Mouse (Mus musculus): ENCODE measurements around the gene Tmem229b. TPM values are rescaled to one million over a fixed set of nuclear protein-coding genes. Genes with fewer than 3 reads are reported as not detected.
"Not testable (repeated sequence)": the region's sequence is repeated elsewhere in the genome, so short reads cannot be mapped to it uniquely, and the experiment has no call there.

Tmem229b gene
- 73.3 and 75.4 TPM in 2 replicates for total RNA-seq (2015)
- total RNA-seq (2017): 84.1 and 102 TPM in 2 replicates

DNA sequence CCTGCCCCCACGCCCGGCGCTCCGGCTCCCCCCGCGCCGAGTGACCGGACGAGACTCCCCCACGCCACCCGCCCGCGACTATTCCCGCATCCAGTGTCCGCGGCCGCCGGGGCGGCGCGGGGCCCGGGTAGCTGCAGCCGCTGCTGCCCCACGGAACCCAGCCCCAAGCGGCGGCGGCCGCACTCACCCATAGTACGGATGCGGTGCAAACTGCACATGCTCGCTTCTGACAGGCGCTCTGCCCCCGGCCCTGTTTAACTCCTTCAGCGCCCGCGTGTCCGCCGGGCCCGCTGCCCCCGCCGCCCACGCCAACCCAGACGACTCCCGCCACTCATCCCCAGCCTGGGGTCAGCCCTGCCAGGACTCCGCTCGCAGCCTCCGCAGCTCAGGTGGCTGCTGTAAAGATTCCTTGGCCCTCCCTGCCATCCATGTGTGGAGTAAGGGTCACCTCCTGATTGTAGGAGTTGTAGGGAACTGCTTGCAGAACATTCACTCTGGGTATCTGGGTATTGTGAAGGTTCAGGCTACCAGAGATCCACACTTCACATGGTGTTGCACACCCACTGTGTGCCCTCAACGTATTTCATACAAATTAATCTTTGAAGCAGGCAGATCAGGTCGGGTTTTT is at the start of gene Tmem229b:
Gene Tmem229b (minus strand): TSS at position 502 of the 628 bp plus-strand sequence.
- peak; percentile 49 for ATAC-seq (replicated peaks; ENCODE audit: poor library complexity)

DNA sequence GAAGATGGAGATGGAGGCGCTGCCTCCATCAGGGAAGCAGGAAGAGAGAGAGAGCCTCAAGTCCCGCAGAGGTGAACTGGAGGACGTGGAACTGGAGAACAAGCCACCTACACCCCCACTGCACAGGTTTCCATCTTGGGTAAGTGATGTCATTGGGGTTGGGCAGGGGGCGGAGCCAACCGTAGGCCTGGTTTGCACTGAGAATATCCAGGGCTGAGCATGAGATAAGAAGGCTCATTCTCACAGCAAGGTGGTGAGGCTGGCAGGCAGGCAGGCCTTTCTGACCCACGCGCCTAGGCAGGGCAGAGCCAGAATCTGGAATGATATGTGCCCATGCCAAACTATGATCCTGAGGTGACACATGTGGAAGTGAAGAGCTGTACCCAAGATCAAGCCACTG is 47.8 kb upstream of the Tmem229b start:
- peak; percentile 98 for ATAC-seq (replicated peaks; ENCODE audit: poor library complexity)

DNA sequence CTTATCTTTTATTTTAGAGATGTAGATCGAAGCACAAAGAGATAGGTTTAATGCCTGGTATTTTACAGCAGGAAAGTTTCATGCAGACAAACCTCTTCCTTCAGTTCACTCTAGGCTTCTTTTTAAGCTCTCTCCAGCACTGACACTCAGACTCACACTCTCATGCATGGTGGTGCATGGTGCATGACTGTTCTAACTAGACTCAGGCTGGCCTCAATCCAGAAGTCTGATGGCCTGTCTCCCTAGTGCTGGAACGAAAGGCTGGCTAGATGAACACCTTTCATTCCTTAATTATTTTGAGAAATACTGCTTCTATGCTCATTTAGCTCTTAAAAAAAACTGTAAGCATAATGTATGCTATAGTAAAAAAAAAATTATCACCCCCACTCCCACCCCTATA is 44.6 kb upstream of the Tmem229b start:
- no peak for ATAC-seq (replicated peaks; ENCODE audit: poor library complexity)

DNA sequence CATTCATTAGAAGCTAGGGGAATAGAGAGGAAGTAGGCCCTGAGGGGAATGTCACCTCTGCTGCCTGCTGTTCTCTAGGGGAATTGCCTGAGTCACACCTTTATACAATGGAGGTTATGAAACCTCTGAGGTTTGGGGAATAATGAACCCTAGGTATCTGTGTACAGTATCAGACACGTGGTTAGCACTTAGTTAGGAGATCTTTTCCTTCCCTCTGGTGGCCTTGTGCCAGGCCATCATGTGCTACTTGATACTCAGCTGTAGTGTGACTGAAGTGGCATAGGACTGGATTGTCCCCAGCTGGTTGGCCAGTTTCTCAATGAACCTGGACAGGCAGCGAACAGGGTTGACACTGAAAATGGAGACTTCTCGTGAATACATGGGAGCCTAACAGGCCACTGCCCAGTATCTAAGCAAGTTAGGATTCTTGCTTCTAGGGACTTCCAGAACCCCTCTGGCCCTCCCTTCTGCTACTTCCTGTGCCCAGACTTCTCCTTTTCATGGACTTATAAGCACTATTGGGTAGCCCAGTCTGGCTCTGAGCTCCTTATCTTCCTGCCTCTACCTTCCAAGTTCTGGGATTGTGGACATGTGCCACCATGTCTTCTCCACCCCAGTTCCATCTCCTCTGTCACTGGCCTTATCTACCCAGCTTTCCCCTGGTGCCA is 43.3 kb upstream of the Tmem229b start:
- 0 out of 2 replicates have a peak, but pooled peaks have one; percentile 15 for ATAC-seq (replicated peaks; ENCODE audit: poor library complexity)

DNA sequence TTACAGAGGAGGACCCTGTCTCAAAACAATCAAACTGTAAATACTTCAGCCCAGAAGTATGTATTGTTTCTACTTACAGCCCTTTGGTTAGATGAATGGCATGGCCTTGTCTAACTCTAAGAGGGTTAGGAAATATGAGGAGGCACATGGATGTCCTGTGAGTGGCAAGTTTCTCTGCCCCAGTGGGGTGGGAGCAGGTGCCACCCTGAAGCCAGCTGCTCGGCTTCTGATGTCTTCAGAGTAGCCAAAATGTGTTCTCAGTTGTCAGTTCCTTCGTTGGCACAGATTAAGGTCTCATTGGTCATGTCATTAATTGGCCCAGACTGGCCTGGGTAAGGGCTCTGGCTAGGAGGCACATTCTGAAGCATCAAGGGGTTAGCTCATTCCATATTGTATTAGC is 42.4 kb upstream of the Tmem229b start:
- no peak for ATAC-seq (replicated peaks; ENCODE audit: poor library complexity)

DNA sequence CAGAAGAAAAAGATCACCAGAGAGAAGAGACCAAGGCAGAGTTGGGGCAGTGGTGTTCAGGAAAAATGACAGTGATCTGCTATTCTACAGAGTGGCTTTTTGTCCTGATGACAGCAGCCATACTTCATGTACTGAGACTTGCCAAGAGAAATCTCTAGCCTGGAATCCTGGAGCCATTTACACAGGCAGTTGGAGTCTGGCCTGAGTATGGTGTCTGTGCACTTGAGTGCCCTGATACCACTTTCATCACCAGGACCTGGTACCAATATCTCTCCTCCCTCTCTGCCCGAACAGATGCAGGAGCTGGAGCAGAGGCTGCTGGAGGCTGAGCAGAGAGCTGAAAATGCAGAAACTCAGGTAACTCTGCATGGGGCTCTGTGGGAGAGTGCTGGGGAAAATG is 41.5 kb upstream of the Tmem229b start:
- ATAC-seq (replicated peaks; ENCODE audit: poor library complexity): no peak

DNA sequence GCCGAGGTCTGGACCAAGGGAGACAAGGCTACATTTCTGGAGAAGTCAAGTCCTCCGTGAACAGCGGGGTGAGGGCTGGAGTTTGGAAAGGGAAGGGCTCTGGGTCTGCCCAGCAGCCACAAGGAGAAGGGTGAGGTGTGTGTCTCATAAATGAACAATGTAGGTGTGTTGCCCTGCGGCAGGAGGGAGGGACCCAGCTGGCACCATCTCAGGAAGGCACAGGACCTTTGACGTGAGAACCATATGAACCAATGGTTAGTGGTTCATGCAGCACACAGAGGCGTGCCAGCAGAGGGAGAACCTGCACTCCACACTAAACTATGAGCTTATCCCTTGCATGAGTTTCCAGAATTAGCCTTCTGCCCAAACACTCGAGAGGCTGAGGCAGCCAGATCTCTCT is 39.8 kb upstream of the Tmem229b start:
- ATAC-seq (replicated peaks; ENCODE audit: poor library complexity): no peak

DNA sequence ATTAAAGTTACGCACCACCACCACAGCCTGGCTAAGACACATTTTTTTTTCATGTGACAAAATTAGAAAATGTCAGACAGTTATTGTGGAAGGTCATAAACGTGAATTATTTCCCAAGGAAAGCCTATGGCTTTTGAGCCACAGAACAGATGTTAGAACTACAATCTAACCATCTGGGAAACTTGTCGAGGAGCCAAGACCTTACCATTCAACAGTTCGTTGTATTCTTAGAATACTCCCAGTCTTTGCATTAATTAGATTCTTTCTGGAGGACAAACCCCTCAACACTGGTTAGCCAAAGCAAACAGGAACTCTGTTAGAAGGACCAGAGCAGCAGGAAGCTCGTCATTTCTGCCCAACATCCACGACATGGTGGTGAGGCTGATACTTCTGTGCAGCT is 38.7 kb upstream of the Tmem229b start:
- no peak for ATAC-seq (replicated peaks; ENCODE audit: poor library complexity)

DNA sequence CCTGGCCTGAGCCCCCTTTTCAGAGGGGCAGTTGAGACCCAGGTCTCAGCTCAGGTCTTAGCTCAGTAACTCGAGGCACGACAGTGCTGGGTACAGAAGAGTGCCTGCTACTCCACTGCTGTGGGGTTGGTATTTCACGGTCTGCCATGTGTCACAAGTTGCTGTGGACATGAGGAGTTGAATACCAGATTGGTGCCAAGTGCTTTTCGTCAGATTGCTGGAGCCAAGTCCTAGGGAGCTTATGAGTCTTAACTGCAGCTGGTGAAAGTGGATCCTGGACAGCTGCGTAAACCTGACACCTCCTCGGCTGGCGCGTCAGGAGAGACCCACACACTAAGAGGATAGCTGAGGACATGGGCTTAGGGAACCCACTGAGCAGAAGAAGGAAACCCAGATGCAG is 37.2 kb upstream of the Tmem229b start:
- ATAC-seq (replicated peaks; ENCODE audit: poor library complexity): no peak

DNA sequence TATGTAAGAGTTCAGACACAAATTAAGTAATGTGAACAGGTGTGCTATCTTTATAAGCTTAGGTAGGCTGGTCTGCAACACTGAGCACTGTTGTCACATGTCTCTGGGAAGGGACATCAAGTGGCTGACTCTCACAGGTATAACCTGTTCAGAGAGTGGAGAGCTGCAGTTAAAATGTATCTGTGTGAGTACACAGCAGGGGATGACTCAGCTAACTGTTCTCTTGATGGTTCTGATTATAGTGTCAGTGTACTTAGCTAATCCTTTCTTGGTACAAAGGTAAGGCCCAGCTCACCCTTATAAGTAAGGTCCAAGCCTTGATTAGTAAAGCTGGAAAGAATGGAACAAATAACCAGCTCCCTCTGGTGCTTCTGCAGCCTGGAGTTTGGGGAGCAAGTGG is 34.0 kb upstream of the Tmem229b start:
- 0 out of 2 replicates have a peak, but pooled peaks have one; percentile 44 for ATAC-seq (replicated peaks; ENCODE audit: poor library complexity)

DNA sequence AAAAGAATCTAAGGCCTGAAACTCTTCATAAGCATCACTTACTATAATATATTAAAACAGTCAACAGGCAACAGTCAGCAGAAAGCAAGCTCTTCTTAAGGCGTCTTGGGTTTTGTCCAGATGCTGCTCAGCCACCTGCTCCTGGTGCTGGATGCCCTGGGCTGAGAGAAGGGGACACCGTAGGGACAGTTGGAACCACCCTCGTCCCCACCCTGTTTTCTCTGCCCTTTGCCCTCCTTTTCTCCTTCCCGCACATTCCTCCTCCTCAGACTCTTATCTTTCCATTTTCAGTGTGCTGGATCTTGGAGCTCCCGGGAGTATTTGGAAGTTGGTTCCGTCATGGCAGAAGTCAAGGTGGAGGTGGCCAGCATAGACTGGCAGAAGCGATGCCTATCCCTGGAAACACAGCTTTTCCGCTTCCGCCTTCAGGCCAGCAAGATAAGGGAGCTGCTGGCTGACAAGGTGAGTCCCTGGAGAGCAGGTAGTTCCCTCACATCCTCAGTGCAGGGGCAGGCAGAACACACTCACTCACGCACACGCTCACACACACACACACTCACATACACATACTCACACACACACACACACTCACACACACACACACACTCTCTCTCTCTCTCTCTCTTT is 32.9 kb upstream of the Tmem229b start:
- no peak for ATAC-seq (replicated peaks; ENCODE audit: poor library complexity)

DNA sequence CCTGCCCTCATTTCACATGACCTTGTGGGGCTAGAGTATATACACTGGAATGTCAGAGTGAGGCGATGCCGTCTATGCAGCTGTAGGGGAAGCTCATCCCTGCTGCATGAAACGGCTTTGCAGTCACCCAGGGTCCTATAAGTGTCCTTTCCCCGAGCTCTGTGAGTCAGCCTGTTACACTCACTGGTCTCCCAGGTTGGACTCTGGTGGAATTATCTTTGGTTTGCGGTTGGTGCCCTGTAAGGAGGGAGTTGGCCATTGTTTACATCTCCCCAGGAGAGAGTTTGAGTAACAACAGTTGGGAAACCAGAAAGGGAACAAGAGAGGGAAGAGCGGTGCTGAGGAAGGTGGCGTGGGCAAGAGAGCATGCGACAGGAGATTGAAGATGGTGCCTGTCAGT is 32.3 kb upstream of the Tmem229b start:
- ATAC-seq (replicated peaks; ENCODE audit: poor library complexity): no peak

DNA sequence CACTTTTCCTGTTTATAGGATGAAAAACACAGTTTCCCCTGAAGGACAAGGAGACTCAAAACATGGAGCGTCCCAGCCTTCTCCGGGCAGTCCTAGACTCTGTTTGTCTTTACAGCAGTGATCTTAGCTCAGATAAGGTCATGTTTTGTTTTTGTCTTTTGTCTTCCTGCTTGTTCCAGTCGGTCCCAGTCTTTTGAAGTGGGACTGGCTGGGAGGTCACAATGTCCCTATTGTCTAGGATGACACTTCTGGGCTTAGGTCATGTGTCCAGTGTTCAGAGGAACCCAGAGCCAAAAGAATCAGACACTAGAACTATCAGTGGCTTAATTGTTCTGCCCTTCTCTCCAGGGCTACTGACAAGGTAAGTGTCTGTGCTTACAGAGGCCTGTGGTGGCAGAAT is 27.9 kb upstream of the Tmem229b start:
- no peak for ATAC-seq (replicated peaks; ENCODE audit: poor library complexity)

DNA sequence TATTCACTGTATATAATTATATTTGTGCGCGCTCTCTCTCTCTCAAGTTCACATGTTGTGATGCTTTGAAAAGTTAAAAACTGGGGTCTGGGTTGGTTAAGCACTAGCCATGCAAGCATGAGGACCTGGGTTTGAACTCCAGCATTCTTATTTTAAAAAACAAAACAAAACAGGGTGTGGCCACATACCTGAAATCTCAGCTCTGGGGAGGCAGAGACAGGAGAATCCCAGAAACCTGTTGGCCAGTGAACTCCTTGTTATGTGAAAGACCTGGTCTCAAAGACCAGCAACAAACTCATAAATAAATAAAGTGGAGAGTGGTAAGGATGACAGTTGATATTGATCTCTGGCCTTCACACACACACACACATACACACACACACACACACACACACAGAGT is 26.9 kb upstream of the Tmem229b start:
- ATAC-seq (replicated peaks; ENCODE audit: poor library complexity): no peak

DNA sequence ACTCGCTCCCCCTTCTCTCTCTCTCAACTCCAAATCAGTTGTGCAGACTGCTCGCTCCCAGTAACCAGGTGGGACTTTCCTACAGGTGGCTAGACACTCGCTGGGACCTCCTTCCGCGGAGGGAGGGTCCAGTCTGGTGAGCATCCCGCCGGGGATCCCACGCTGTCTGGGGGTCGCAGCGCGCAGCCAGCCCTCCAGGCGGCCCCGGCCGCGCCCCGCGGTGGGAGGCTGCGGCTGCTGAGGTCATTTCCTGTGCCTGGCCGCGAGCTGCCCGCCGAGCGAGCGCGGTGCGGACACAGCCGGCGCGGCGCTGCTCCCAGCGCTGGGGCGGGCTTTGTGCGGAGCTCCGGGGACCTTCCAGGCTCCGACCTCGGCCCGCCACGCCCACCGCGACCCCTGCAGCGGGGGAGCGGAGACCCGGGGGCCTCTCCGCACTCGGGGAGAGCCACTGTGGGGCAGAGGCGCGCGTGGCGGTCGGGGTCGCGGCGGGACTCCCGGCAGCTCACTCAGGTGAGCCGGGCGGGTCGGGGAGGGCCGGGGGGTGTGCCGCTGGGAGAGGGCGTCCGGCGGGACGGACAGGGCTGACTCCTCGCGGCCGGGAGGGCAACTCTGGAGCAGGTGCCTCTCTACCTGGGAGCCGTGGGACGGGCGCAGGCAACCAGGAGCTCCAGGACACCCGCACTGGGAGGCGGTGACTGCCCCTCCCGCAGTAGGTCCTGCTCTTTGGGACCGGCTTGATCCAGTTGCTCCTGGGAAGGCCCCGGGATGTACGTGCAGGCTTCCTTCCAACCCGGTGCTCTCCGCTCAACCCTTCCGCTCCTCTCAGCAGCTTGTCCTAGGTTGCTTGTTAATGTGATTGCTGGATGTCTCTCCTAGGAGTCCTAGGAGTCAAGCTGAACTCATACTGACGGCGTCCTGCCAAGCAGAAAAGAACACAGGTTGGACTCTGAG is 21.8 kb upstream of the Tmem229b start, which contains the start of gene Plekhh1:
Gene Plekhh1 (plus strand): TSS at position 253 of the 951 bp plus-strand sequence.
- ATAC-seq (replicated peaks; ENCODE audit: poor library complexity): peak; percentile 67

DNA sequence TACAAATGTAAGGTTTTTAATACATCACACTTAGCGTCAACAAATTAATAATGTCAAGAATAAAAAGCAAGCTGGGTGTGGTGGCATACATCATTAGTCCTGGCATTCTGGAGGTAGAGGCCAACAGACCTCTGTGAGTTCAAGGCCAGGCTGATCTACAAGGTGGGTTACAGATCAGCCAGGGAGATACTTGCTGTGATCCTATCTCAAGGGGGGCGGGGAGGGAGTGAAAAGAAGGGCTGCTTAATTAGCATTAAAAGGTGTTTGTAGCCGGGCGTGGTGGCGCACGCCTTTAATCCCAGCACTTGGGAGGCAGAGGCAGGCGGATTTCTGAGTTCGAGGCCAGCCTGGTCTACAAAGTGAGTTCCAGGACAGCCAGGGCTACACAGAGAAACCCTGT is 20.1 kb upstream of the Tmem229b start:
- not testable (repeated sequence) for ATAC-seq (replicated peaks; ENCODE audit: poor library complexity)

DNA sequence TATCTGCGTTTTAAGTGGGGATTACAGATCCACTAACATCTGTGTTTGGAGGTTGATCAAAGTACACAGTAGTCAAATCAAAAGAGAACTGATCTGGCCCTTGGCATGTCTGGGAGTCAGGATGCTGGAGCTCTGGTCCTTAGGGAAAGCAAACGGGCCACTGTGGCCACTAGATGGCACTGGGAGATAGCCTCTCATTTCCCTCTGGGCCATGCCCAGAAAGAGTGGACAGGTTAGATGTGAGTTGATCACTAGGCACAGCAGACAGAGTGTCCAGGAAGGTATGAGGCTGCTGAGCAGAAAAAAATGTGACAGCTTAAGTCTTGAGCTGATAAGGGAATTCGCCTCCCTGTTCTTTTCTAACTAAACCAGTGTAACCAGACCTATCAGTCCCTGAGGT is 15.5 kb upstream of the Tmem229b start:
- peak; percentile 50 for ATAC-seq (replicated peaks; ENCODE audit: poor library complexity)

DNA sequence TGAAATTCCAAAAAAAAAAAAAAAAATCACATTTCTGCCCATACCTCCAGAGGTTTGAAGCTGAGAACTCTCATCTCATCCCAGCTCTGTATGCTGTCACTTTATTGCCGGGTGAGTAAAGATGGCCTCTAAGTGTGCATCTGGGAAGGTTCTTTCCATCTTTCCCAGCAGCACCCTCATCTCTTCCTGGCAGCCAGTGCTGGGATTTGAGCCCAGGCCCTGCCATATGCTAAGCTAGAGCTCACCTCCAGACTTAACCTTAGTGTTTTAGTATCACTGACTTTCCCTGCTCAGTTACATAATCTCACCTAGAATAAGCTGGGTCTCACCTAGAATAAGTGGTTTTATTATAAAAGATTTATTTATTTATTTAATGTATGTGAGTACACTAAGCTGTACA is 14.5 kb upstream of the Tmem229b start:
- no peak for ATAC-seq (replicated peaks; ENCODE audit: poor library complexity)

DNA sequence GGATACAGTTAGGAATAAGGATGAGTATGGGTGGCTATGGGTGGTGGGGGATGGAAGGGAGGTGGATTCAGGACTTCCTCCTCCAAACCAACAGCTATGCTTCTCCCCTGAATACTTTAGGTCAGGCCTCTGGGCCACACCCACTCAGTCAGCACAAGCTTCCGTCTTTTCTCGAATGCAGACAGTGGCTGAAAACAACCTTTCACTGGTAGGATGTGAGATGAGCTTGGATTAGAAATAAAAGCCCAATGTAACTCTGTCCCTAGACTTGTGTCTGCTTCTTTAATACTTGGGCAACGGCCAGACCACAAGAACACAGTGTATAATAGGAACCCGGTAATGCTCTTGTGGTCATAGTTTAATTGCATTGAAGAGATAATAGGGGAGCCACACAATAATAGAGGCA is 10.6 kb upstream of the Tmem229b start:
- peak; percentile 86 for ATAC-seq (replicated peaks; ENCODE audit: poor library complexity)

DNA sequence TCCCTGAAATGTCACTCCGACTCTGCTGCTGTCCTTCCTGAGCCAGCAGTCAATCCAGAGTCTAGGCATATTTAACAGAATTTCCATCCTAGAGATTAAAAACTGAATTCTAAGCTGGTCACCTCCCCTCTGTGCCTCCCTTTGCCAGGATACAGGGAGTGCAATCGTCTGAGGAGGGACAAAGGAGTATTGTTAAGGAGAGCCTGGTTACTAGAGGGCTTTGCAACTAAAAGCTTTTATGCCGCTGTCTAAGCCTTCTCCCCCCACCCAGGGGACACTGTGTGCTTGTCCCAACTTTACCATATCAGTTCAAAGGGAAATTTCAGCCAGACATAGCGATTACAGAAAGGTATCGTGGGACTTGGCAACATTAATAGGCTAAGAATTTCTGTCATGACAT is 8.7 kb upstream of the Tmem229b start:
- no peak for ATAC-seq (replicated peaks; ENCODE audit: poor library complexity)

DNA sequence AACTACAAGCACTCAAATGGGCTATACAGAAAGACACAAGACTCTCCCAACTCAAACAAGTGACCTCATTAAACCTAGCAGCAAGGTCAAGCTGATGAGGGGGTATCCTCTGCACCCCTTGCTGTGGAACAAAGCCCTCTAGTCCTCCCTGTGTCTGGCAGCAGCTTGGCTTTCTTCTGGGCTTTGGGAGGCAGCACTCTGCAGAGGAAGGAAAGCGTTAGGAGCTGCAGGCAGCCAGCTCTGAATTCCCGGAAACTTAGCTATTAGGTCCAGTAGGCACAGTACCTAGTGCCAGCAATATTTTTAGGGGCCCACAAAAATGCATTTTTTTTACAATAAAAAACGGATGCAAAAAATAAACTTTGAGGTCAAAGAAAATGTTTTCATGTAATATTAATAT is 3.1 kb upstream of the Tmem229b start:
- no peak for ATAC-seq (replicated peaks; ENCODE audit: poor library complexity)
